Mouse (Mus musculus) left cerebral cortex, postnatal 25 days (tissue): ENCODE measurements around the gene Clec2g. TPM values are rescaled to one million over a fixed set of nuclear protein-coding genes. Genes with fewer than 3 reads are reported as not detected.
A peak's percentile ranks its signal among the peaks of the same experiment; 100 is the strongest.
"Not testable (repeated sequence)": the region's sequence is repeated elsewhere in the genome, so short reads cannot be mapped to it uniquely, and the experiment has no call there.

ENCODE experiments used
- DNase-seq, 2 experiments: peaks; one replicate each; pipeline ENCODE4 v3.0.0; 2022; ENCODE audit warnings: low spot score in 2 of 2, mixed read lengths in 1 of 2
- intact Hi-C: fragments of 180-260 bp; cut with DNase I; formaldehyde crosslinking; loops from one replicate; pipeline ENCODE4 v1.15.1; 2025
- total RNA-seq, 2 experiments: library from RNA; stranded (reverse); gene quantifications; 2 replicates each; pipeline ENCODE4 v1.2.3; 2021

Gene Clec2g
- not detected for total RNA-seq

DNA sequence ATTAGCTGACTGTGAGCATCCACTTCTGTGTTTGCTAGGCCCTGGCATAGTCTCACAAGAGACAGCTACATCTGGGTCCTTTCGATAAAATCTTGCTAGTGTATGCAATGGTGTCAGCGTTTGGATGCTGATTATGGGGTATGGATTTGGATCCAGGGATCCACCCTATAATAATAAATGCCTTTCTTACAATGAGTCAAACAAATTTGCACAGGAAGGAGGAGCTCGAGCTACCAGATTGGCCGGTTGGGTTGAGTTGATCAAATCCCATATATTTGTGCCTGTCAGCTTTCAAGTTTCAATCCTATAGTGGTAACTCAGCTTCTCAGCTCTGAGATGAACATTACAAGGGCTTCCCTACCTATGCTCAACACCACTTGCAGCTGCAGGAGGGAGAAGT lies at the start of gene Clec2g:
Gene Clec2g, plus strand, starts transcription at position 301 of the 400 bp plus-strand sequence.
- intact Hi-C loops, DNase-seq: not testable (repeated sequence)

DNA sequence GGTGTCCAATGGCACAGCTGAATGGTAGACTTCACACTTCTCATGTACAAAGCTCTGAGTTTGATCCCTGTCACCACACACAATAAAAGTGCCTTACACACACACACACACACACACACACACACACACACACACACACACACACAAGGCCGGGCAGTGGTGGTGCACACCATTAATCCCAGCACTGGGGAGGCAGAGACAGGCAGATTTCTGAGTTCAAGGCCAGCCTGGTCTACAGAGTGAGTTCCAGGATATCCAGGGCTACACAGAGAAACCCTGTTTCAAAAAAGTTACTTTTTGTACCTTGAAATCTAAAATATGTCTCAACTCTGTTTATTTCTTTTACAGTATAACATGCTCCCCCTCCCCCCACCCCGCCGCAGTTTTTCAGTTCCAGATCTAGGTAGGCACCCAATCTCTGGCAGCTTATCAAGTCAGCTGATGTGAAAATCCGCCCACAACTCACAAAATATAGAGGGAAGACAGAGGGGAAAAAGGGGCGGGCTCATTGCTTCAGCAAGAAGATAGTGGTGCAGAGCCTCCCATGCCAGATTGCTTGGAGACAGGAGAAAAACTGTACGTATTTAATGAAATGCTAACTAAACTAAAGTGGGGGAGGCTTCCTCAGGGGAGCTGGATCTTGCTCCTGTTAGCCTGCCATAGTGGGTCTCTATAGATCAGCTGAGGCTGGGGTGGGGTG lies 46.9 kb upstream of the Clec2g start, which contains the start of gene Clec2i:
Gene Clec2i, plus strand, starts transcription at position 498 of the 700 bp plus-strand sequence.
- intact Hi-C loops = not testable (repeated sequence)
- DNase-seq = peak; percentile 29 to 75

DNA sequence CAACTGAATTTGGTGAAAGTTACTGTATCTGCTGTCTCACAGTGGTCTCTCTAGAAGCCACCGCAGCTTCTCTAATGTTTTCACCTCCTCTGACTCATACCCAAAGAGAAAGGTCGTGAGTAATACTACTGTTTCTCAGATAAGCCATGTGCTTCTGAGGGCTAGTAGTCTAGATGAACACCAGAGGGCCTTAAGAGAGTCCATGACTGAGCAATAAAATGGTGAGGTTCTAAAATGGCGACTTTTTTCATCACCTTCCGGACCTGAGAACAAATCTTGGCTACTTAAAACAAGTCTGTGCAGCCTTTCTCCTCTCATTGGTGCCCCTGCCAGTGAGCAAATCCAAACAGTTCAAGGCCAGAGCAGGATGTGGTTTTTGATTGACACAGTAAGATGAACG lies 45.3 kb upstream of the Clec2g start:
- no peak for DNase-seq
- intact Hi-C loops = no loop called here

DNA sequence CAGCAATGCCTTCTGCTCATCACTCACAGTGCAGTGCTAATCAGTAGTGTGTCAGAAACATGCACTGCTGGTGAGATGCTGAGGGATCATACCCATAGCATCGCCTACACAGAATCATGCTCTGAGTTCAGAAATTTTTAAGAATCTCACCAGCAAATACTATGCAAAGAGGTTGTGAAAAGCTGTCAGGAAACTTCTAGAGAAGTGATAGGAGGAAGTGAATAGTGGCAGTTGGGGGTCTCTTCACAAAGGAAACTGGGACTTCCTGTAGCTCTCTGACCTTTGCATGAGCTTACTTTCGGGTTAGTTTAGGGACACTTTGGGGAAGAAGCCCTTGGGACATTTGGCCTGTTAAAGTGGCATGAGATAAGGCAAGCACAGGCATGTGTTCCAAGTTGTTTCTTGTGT lies 43.2 kb upstream of the Clec2g start, which contains the start of gene BC035044:
Gene BC035044, minus strand, starts transcription at position 179 of the 408 bp plus-strand sequence.
- intact Hi-C loops = loop anchor here (1.0 to 2.0 kb wide), 3 partner anchors 78 to 293 kb away; no protein-coding TSS in a partner anchor
- no peak for DNase-seq

DNA sequence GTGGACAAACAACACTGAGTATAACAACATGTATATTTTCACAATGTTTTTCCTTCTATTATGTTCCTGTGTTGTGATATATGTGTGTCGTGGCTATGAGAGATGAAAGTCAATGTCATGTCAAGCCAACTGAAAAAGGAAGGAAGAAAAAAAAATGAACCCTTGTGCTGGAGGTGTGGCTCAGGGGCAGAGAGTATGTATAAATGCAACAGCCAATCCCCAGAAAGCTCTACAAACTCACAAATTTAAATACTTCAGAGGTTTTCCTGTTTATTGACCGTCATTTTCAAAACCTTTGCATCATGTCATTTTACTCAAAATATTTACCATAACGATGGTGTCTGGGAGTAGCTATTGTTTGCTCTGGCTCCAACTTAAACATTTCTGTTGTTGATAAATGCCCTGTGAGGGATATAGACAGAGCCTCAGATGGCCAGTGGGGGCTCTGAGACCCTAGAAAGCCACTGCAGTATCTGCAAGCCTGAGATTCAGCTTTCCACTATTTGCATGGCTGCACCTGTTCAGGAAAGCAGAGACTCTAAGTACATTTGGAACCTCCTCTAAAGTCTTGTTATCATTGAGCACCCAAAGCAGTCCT lies 38.7 kb upstream of the Clec2g start:
- intact Hi-C loops = no loop called here
- no peak for DNase-seq

DNA sequence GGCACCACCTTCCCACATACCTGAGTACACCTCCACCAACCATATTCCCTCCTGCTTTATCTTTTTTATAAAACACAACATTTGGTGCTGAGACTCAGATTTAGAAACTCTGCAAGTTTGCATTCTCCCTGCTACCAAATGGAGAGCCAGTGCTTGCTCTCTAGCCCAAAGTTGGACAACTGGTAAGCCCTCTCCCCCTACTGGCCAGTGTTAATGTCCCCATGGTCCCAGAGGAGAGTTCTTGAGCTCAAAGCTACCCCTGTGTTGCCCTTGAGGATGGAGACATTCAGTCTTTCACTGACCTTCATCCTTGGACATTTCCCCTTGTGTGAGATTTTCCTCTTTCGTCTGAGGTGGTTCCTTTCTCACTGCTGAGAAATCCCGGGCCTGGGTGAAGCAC lies 34.1 kb upstream of the Clec2g start:
- intact Hi-C loops = no loop called here

DNA sequence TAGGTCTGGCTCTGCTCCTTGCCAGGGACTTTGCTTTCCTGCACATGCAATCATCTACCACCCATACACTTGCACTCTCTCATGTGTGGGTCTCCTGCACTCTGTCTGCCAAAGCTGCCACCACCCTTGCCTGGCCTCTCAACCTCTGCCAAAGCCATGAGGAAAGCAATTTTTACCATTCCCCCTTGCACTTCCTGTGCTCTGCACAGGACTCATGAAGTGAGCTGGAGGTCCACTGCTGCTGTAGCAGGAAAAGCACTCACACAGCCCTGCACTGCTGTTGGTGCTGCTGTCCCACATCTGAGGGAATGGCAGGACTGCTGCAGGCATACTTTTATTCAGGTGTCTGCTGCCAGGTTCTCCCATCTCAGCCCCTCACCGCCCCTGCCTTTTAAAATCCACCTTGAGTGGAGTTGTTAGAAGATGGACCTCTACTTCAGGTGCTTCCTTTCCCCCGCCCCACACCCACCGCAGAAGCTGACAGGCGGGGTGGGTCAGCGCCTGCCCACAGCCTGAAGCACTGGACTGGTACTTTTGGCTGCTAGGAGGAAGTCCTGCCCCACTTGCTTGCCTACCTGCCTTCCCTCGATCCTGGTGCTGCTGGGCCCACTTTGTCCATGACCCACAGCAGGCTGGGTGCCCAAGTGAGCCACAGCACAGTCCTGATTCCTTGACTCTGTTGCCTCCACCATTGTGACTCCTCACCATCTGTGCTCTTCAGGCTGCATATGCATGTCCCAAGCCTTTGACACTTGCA lies 33.2 kb upstream of the Clec2g start:
- DNase-seq, intact Hi-C loops: not testable (repeated sequence)

More for the DNA sequence above, 34.1 kb upstream of the Clec2g start:
- no peak for DNase-seq

DNA sequence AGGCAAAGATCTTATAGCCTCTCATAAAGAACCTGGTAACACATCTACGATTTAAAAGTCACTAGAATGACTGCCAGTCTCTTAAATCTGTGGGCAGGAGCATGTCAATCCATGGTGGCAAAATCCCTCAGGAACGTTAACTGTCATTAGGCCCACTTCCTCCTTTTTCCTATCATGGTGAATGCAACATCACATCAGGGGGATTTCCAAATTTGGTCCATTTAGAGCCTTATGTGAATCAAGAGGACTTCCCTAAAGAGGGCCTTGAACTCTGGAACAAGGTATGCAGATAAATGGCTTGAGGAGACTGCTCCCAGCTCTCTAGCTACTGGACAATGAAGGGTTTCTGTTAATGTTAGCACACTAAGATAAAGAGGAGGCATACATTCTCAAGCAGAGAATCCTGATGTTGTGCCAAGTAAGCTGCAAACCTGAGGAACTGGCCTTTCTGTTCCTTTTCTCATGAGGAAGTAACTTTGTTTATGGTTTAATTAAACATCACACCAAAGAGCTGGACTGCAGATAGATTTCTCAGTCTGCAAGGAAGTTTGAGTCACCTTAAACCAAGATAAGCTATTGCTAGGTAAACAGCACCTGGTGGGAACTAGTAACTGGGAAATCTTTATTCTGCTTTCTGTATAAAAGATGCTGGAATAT lies 20.5 kb upstream of the Clec2g start:
- intact Hi-C loops = no loop called here
- no peak for DNase-seq

DNA sequence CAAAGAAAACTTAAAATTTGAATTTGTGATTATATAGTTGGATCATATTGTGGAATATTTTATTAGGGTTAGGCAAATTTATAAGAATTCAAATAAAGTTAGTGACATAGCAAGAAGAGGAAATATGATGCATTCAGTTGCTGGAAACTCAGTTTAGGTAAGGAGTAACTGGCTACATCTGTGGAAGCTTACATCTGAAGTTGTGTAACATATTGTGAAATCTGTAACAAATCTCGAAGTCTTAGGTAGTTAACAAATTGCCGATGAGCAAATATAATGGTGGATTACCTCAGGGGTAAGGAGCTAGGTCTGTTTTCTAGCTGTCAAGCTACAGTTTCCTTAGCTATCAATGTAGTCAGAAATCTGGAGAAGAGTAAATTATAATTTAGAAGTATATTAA lies 16.9 kb upstream of the Clec2g start:
- DNase-seq = no peak
- intact Hi-C loops = no loop called here

DNA sequence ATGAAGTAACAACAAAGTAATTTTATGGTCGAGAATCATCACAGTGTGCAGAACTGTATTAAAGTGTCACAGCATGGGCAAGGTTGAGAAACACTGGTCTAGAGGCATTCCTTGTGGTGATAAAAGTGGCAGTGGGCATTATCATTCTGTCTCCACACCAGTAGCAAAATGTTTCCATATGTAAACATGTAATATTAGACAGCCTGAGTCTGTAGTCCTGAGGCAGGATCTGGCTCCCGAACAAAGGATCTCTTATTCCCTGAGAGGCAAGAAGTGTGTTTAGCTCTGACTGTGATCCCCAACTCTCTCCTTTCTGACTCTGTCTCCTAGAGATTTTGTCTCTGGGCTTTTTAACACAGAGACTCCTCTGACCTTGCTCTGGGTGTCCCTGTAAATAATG lies 1.1 kb upstream of the Clec2g start:
- DNase-seq = no peak
- intact Hi-C loops = no loop called here

DNA sequence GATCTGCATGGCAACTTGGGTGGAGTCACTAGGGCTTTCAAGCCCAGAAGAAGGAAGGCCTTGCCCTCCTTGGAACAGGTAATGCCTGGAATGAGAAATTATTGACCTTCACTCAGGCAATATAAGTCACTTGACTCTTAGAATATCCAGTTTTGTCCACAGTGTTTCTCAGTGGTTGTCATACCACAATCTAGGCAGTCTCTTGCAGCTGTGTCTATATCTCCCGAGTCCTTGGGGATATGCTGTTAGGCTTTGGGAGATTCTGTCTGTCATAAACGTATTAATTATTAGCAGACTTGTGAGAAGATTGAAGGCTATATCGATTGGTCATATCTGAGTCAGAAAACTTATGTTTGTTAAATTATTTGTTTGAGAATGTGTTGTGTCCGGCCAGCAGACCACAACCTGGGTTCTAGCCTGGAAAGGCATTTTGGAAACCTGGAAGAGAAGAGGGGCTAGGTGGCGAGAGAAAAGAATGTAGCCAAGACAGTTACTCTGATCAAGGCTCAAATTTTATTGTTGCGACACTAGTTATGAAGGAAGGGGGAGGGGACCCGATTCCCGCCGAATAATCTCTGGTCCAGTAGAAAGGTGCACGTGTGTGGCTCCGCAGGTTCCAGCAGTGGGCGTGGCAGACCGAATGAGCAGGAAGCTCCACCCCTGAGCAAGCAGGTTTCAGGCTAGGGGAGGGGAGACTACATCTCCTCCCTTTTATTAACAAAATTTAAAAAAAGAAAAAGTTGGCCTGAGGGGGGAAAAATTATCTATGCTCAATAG lies 1.9 kb downstream of the Clec2g start:
- DNase-seq, intact Hi-C loops: not testable (repeated sequence)

DNA sequence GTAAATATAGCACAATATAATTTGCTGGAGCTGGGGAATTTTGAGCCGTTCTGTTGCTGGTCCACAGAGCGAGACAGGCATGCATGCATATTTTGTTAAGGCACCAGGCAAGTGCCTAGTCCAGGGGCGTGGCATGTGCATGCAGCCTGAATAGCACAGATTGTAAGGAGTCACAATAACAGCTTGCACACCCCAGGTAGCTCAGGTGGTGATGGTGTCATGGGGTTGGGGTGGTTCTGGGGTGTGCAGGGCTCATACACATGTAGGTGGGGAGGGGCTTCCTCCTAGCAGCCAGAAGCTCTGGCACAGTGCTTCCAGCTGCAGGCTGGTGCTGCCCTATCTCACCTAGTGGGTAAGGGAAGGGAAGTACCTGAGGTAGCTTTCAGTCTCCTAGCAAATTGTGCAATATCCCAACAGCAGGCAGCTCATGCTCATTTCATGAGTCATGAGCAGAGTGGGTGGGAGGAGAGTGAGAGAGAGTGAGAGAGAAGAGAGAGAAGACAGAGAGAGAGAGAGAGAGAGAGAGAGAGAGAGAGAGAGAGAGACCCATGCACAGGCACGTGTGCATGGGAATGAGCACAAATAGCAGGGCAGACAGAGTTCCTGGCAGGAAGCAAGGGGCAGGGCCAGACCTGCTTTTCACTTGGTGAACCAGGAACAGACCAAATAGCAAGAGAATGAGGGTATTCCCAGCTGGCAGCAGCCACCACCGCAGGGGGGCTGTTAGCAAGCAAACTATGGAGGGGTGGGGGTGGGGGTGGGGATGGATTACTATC lies 7.7 kb downstream of the Clec2g start:
- intact Hi-C loops = no loop called here
- DNase-seq = peak in 1 of 2 experiments; percentile 6

DNA sequence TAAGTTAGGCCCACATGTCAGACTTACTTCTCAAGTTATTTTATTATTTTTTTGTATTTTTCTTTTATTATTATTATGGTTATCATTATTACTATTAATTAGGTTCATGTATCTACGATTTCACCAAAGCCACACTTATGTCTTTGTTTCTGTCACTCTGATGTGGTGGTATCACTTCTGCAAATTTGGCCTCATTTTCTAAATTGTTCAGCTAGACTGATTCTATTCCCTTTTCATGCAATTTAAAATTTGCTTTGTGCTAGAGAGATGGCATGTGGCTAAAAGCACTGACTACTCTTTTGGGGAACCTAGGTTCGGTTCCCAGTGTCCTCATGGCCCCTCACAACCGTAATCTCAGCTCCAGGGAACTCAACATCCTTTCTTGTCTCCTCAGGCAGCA lies 11.4 kb downstream of the Clec2g start:
- intact Hi-C loops = loop anchor here (1.0 kb wide), 1 partner anchor 103 kb away; no protein-coding TSS in a partner anchor

DNA sequence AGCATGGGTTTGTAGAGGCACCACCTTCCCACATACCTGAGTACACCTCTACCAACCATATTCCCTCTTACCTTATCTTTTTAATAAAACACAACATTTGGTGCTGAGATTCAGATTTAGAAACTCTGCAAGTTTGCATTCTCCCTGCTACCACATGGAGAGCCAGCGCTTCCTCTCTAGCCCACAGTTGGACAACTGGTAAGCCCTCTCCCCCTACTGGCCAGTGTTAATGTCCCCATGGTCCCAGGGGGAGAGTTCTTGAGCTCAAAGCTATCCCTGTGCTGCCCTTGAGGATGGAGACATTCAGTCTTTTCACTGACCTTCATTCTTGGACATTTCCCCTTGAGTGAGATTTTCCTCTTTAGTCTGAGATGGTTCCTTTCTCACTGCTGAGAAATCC lies 26.9 kb downstream of the Clec2g start:
- intact Hi-C loops = no loop called here
- DNase-seq = no peak

More for the DNA sequence above, 11.4 kb downstream of the Clec2g start:
- no peak for DNase-seq

DNA sequence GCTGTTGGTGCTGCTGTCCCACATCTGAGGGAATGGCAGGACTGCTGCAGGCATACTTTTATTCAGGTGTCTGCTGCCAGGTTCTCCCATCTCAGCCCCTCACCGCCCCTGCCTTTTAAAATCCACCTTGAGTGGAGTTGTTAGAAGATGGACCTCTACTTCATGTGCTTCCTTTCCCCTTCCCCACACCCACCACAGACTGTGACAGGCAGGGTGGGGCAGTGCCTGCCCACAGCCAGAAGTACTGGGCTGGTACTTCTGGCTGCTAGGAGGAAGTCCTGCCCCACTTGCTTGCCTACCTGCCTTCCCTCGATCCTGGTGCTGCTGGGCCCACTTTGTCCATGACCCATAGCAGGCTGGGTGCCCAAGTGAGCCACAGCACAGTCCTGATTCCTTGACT lies 27.9 kb downstream of the Clec2g start:
- intact Hi-C loops, DNase-seq: not testable (repeated sequence)

DNA sequence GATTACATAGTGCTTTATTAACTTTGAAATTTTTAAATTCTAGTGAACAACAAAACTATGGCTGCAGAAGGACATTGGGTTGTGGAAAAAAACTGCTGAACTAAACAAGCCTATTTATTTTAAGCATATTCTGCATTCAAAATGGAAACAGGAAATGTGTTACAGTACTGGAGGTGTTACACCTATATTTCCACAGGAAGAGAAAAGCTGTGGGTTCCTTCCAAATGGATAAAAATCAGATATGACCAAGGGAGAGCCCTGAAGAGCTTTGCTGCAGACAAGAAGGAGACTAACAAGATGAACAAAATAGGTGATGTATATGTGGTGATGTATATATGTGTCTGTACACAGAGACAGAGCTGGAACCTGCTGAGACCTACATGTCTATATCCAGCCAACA lies 30.3 kb downstream of the Clec2g start:
- no peak for DNase-seq
- intact Hi-C loops = no loop called here

DNA sequence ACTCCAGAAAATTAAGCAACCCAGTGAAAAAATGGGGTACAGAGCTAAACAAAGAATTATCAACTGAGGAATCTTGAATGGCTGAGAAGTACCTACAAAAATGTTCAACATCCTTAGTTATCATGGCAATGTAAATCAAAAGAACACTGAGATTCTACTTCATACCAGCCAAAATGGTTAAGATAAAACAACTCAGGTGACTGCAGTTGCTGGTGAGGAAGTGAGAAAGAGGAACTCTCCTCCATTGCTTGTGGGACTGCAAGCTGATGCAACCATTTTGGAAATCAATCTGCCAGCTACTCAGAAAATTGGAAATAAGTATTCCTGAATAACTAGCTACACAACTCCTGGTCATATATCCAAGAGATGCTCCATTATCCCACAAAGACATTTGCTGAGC lies 34.3 kb downstream of the Clec2g start:
- intact Hi-C loops = loop anchor here (2.0 kb wide), 1 partner anchor 78 kb away; the partner anchor contains the start of gene BC035044
- DNase-seq = no peak

DNA sequence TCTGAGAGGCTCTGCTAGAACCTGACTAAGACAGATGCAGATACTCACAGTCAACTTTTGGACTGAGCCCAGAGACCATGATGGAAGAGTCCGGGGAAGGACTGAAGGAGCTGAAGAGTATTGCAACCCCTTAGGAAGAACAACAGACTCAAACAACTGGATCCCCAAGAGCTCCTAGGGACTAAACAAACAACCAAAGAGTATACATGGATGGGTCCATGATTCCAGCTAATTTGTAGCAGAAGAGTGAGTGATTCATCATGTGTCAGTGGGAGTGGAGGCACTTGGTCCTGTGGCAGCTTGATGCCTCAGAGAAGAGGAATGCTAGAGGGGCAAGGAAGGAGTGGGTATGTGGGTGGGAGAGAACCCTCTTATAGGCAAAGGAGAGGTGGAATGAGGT lies 35.6 kb downstream of the Clec2g start:
- DNase-seq = peak in 1 of 2 experiments; percentile 8
- intact Hi-C loops = loop anchor here (2.0 kb wide), 1 partner anchor 79 kb away; the partner anchor contains the start of gene BC035044
